Mouse (Mus musculus) intestine, embryonic 15.5 days (tissue): Measurements from ENCODE around the gene Wwc1. TPM values are rescaled to one million over a fixed set of nuclear protein-coding genes. Genes with fewer than 3 reads are reported as not detected.

ENCODE experiments used
- ATAC-seq: fragments of 200-750 bp; cut with Nextera tagmentation; 2 replicates; pipeline ENCODE4 v1.8.0; 2017; ENCODE audit warnings: moderate TSS enrichment, moderate library complexity
- H3K27ac ChIP-seq: fragments of 300-500 bp; sonication (generic); 2 replicates; pipeline ENCODE4 v1.5.1; 2015; ENCODE audit warnings: mild to moderate bottlenecking, inconsistent platforms
- H3K27me3 ChIP-seq: fragments of 300-500 bp; sonication (generic); replicated peaks from 2 replicates; pipeline ENCODE4 v1.6.1; 2015; ENCODE audit warnings: inconsistent platforms
- H3K36me3 ChIP-seq: fragments of 300-500 bp; sonication (generic); 2 replicates; pipeline ENCODE4 v1.6.1; 2015; ENCODE audit warnings: inconsistent platforms
- H3K4me1 ChIP-seq: fragments of 300-500 bp; sonication (generic); replicated peaks from 2 replicates; pipeline ENCODE4 v1.6.1; 2015; ENCODE audit warnings: inconsistent platforms
- H3K4me2 ChIP-seq: fragments of 300-500 bp; sonication (generic); replicated peaks from 2 replicates; pipeline ENCODE4 v1.6.1; 2015; ENCODE audit warnings: mild to moderate bottlenecking, inconsistent platforms
- H3K4me3 ChIP-seq: fragments of 300-500 bp; sonication (generic); replicated peaks from 2 replicates; pipeline ENCODE4 v1.5.1; 2015; ENCODE audit warnings: inconsistent platforms
- H3K9ac ChIP-seq: fragments of 300-500 bp; sonication (generic); 2 replicates; pipeline ENCODE4 v1.6.1; 2015; ENCODE audit warnings: inconsistent platforms
- H3K9me3 ChIP-seq: fragments of 300-500 bp; sonication (generic); 2 replicates; pipeline ENCODE4 v1.6.1; 2016; ENCODE audit warnings: inconsistent platforms
- WGBS: fragments of 180-500 bp; shearing (Covaris S2); methylation state at CpG from one replicate; pipeline ENCODE4 v1.1.7; 2015; 5-methylcytosine and 5-hydroxymethylcytosine counted together
- polyA plus RNA-seq: library from polyadenylated mRNA; unstranded; fragments of >200 nt; fragmentation: Nextera tagmentation; extraction: Ambion mirVana; gene quantifications from 2 replicates; pipeline ENCODE4 v1.2.1, GENCODE M21; 2015

Gene Wwc1
- polyA plus RNA-seq, 1 experiment from 2014 or later: 14.1 TPM

DNA sequence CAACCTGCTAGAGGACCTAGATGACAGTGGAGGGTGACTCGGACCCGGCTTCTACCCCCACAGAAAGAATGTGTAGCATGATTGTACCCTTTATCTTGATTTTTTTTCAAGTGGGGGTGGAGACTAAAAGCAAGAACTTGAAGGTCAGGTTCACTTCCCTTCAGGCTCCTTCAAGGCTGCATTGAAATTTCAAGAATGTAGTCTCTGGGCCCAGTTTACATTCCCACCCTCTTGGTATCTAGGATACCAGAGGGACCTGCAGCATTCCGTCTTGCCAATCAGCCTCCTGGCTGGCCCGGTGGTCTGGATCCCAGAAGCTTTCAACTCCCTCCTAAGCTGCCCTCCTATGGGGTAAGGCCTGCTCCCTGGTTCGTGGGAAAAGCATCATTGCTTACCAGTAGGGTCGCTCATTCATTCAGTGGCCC lies 31.9 kb downstream of the Wwc1 start:
- Histone ChIP-seq H3K4me1 (peaks cover 38% of the 10 kb centered on the region), H3K4me2 (no peak overlapping the region), H3K36me3 (no peaks in the 10 kb centered on the region), H3K9ac (no peak overlapping the region), H3K27ac (no peak overlapping the region; the same call in 1 of the 2 replicates), H3K27me3 (no peaks in the 10 kb centered on the region), H3K4me3 (no peak overlapping the region), H3K9me3 (no peaks in the 10 kb centered on the region)
- WGBS: 25% methylated on average over 6 of the region's 6 CpGs
- ATAC-seq: no peak

DNA sequence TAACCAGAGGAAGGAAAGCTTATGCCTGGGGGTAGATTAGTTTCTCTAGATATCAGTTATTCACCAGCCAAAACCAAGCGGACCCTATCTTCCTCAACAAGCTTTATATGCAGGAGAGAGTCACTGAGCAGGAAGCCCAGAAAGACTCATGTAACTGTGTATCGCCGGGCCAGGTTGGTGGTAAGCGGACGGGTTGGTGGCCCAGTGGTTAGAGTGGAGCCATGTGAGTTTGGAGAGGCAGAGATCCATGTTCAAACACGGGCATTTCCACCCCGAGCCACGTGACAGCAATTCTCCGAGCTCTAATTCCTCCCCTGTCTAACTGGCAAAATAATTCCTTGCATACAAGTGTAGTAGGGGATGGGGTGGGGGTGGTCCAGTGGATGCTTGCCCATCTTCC lies 32.4 kb downstream of the Wwc1 start:
- Histone ChIP-seq H3K4me2 (no peak overlapping the region), H3K27ac (no peak overlapping the region)

GRCm38 (mm10) chr11:35945187-35945586 lies 35.1 kb downstream of the Wwc1 start:
- no peaks in the 10 kb centered on the region for H3K27me3 ChIP-seq
- WGBS: 36% methylated on average over 6 of the region's 6 CpGs
- no peaks in the 10 kb centered on the region for H3K9me3 ChIP-seq
- H3K4me3 ChIP-seq: no peak overlapping the region
- peak; percentile 92 for ATAC-seq
- 0 out of 2 replicates have a peak overlapping the region, but pooled peaks have one; percentile 32 for H3K27ac ChIP-seq
- H3K9ac ChIP-seq: no peak overlapping the region
- peak overlapping the region; percentile 9; the same call in 1 of the 2 replicates for H3K4me2 ChIP-seq
- peaks cover 22% of the 10 kb centered on the region for H3K4me1 ChIP-seq
- no peaks in the 10 kb centered on the region for H3K36me3 ChIP-seq

More for the DNA sequence above, 32.4 kb downstream of the Wwc1 start:
- peaks cover 38% of the 10 kb centered on the region for H3K4me1 ChIP-seq
- H3K4me3 ChIP-seq: no peak overlapping the region
- WGBS: 79% methylated on average over 9 of the region's 9 CpGs
- no peaks in the 10 kb centered on the region for H3K27me3 ChIP-seq
- H3K9me3 ChIP-seq: no peaks in the 10 kb centered on the region
- H3K9ac ChIP-seq: no peak overlapping the region
- H3K36me3 ChIP-seq: no peaks in the 10 kb centered on the region
- no peak for ATAC-seq

DNA sequence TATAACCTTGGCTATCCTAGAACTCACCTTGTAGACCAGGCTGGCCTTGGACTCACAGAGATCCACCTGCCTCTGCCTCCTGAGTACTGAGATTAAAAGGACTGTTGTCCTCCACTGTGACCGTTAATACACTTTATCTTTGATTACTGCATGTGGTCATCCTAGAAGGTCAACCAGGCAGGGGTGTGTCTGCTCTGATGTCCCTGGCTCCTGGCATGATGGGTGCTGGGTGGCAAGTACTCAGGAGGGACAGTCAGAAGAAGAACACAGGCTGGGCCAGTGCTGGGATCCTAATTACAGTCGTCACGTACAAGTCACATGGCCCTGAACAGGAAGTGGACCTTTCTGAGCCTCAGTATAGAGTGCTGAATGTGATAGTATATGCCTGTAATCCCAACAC lies 38.7 kb downstream of the Wwc1 start:
- no peak overlapping the region for H3K4me2 ChIP-seq
- H3K9me3 ChIP-seq: no peaks in the 10 kb centered on the region
- 74% methylated on average over 3 of the region's 3 CpGs for WGBS
- no peak overlapping the region for H3K27ac ChIP-seq
- H3K36me3 ChIP-seq: no peaks in the 10 kb centered on the region
- no peak overlapping the region for H3K9ac ChIP-seq
- peaks cover 4% of the 10 kb centered on the region; the same call in 1 of the 2 replicates for H3K4me1 ChIP-seq
- no peak for ATAC-seq
- H3K27me3 ChIP-seq: no peaks in the 10 kb centered on the region
- no peak overlapping the region for H3K4me3 ChIP-seq

DNA sequence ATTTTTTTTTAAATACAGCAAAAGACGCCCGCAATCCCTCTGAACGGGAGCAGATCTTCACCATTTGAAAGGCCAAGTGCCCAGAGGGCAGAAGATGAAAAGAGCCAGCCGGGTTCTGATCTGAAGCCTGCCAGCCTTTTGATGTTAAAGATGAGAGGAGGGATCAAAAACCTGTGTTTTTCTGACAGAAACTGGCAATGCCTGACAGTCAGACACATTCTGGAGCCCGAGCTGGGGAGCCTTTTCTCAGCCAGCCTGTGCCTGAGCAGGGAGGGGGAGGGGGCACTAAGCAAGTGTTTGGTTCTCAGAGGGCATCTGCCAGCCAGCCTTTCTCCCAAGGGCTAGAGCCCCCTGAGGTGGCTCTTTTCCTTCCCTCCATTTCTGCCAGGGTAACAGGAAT lies 39.3 kb downstream of the Wwc1 start:
- Histone ChIP-seq H3K27me3 (no peaks in the 10 kb centered on the region), H3K27ac (no peak overlapping the region), H3K4me1 (peaks cover 4% of the 10 kb centered on the region; the same call in 1 of the 2 replicates), H3K9me3 (no peaks in the 10 kb centered on the region), H3K36me3 (no peaks in the 10 kb centered on the region), H3K4me3 (no peak overlapping the region), H3K4me2 (no peak overlapping the region), H3K9ac (no peak overlapping the region)
- 60% methylated on average over 5 of the region's 5 CpGs for whole genome bisulfite sequencing
- no peak for ATAC-seq

DNA sequence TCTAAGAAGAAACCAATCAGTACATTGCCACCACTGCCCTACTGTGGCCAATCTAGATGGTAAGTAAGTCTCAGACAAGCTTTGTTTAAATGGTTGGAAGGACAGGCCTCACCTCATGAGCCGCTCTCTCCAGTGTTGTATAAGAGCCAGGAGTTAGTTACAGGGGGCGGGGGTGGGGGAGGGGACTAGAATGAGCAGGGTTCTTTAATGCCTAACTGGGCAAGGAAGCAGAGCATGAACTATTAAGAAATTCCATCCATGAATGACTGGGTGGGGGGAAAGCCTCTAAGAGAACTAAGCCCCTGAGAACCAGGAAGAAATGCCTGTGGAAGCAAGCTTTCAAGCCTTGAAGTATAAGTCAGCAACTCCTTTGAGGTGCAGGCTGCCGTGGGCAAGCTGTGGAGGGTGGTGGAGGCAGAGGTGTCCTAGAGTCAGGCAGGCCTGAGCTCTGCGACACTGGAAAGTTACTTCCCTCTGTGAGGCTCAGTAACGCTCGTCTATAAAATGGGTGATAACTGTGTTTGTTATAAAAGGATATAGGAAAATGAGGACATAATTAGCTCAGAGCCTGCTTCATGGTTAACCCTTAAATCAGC lies 41.4 kb downstream of the Wwc1 start:
- Histone ChIP-seq H3K4me3 (no peak overlapping the region), H3K9ac (no peak overlapping the region), H3K9me3 (no peaks in the 10 kb centered on the region), H3K27ac (no peak overlapping the region), H3K36me3 (no peaks in the 10 kb centered on the region), H3K4me1 (peaks cover 4% of the 10 kb centered on the region; the same call in 1 of the 2 replicates), H3K4me2 (no peak overlapping the region), H3K27me3 (no peaks in the 10 kb centered on the region)
- 46% methylated on average over 6 of the region's 6 CpGs for WGBS
- ATAC-seq: peak; percentile 35; the same call in 1 of the 2 replicates

- no peak overlapping the region for H3K27ac ChIP-seq
Observed at GRCm38 (mm10) chr11:35935645-35936044, 44.7 kb downstream of the Wwc1 start.

DNA sequence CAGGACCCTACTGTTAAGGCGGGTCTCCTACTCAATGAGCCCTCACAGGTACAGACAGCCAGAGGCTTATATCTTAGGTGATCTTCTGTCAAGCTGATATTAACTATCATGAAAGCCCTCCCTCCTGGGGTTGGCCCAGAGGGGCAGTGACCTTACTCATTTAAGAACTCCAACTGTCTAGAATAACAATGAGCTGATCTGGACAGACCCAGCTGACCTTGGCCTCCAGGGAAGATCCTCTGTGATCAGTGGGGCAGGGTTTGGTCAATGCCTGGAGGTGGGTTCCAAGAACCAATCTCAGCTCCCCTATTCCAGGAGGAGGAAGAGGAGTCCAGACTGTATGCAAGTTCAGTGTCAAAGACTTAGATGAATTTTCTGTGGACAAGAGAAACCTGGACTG lies 45.2 kb downstream of the Wwc1 start:
- Histone ChIP-seq H3K4me3 (no peak overlapping the region), H3K27me3 (no peaks in the 10 kb centered on the region), H3K4me1 (peaks cover 11% of the 10 kb centered on the region), H3K27ac (no peak overlapping the region), H3K36me3 (no peaks in the 10 kb centered on the region), H3K9me3 (no peaks in the 10 kb centered on the region), H3K4me2 (no peak overlapping the region), H3K9ac (no peak overlapping the region)
- 92% methylated on average over 1 of the region's 1 CpGs for WGBS
- ATAC-seq: no peak

More at GRCm38 (mm10) chr11:35935645-35936044, 44.7 kb downstream of the Wwc1 start:
- 63% methylated on average over 3 of the region's 3 CpGs for WGBS
- no peak overlapping the region for H3K9ac ChIP-seq
- H3K4me3 ChIP-seq: no peak overlapping the region
- peaks cover 11% of the 10 kb centered on the region for H3K4me1 ChIP-seq
- H3K27me3 ChIP-seq: no peaks in the 10 kb centered on the region
- no peaks in the 10 kb centered on the region for H3K9me3 ChIP-seq
- no peak overlapping the region for H3K4me2 ChIP-seq
- no peaks in the 10 kb centered on the region for H3K36me3 ChIP-seq
- ATAC-seq: no peak

GRCm38 (mm10) chr11:35933402-35934085 lies 46.8 kb downstream of the Wwc1 start:
- H3K27ac ChIP-seq: no peak overlapping the region
- WGBS: 30% methylated on average over 14 of the region's 14 CpGs
- ATAC-seq: peak; percentile 31; the same call in 1 of the 2 replicates

GRCm38 (mm10) chr11:35932121-35932885 lies 48.0 kb downstream of the Wwc1 start:
- peaks cover 7% of the 10 kb centered on the region for H3K4me1 ChIP-seq
- no peak overlapping the region for H3K9ac ChIP-seq
- H3K27me3 ChIP-seq: no peaks in the 10 kb centered on the region
- H3K27ac ChIP-seq: no peak overlapping the region
- H3K4me2 ChIP-seq: no peak overlapping the region
- no peak for ATAC-seq
- WGBS: 79% methylated on average over 14 of the region's 14 CpGs
- no peaks in the 10 kb centered on the region for H3K36me3 ChIP-seq
- no peaks in the 10 kb centered on the region for H3K9me3 ChIP-seq
- no peak overlapping the region for H3K4me3 ChIP-seq

More at GRCm38 (mm10) chr11:35933402-35934085, 46.8 kb downstream of the Wwc1 start:
- no peak overlapping the region for H3K4me3 ChIP-seq
- H3K9ac ChIP-seq: no peak overlapping the region
- no peak overlapping the region for H3K4me2 ChIP-seq
- H3K27me3 ChIP-seq: no peaks in the 10 kb centered on the region
- H3K36me3 ChIP-seq: no peaks in the 10 kb centered on the region
- H3K4me1 ChIP-seq: peaks cover 7% of the 10 kb centered on the region
- no peaks in the 10 kb centered on the region for H3K9me3 ChIP-seq

- no peak overlapping the region for H3K27ac ChIP-seq
- peaks cover 7% of the 10 kb centered on the region for H3K4me1 ChIP-seq
- no peaks in the 10 kb centered on the region for H3K9me3 ChIP-seq
- no peaks in the 10 kb centered on the region for H3K27me3 ChIP-seq
- H3K4me2 ChIP-seq: no peak overlapping the region
- ATAC-seq: no peak
- 80% methylated on average over 6 of the region's 6 CpGs for WGBS
- no peak overlapping the region for H3K9ac ChIP-seq
- H3K4me3 ChIP-seq: no peak overlapping the region
- no peaks in the 10 kb centered on the region for H3K36me3 ChIP-seq
Observed at GRCm38 (mm10) chr11:35930511-35931060, 49.7 kb downstream of the Wwc1 start.

DNA sequence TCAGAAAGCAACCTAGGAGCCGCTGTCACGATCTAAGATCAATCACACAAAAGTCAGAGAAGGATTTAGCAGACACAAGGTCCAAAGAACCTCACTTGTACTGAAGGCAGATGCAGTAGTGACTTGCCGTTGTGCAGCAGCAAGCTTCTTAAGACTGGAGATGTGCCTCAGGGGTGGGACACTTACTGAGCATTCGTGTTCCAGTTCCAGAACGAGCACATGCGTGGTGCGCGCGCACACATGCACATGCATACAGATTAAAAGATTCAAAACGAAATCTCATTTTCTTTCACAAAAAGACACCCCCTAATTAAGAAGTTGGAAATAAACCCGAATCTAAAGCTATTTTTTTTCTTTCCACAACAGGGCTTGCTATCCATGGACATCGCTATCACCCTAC lies 51.9 kb downstream of the Wwc1 start:
- Histone ChIP-seq H3K27me3 (no peaks in the 10 kb centered on the region), H3K9ac (no peak overlapping the region), H3K4me1 (peaks cover 8% of the 10 kb centered on the region), H3K4me3 (no peak overlapping the region), H3K4me2 (no peak overlapping the region), H3K36me3 (no peaks in the 10 kb centered on the region), H3K27ac (no peak overlapping the region), H3K9me3 (no peaks in the 10 kb centered on the region)
- ATAC-seq: no peak
- WGBS: 92% methylated on average over 12 of the region's 12 CpGs
